Mouse (Mus musculus) liver, embryonic 14.5 days (tissue): ENCODE results near the gene Sf3b3. TPM values are rescaled to one million over a fixed set of nuclear protein-coding genes. Genes with fewer than 3 reads are reported as not detected.
"Not testable (repeated sequence)": the region's sequence is repeated elsewhere in the genome, so short reads cannot be mapped to it uniquely, and the experiment has no call there.

ENCODE experiments used
- ATAC-seq: fragments of 200-750 bp; cut with Nextera tagmentation; 2 replicates; pipeline ENCODE4 v1.8.0; 2017; ENCODE audit warnings: moderate number of reproducible peaks, mild to moderate bottlenecking, moderate library complexity; ENCODE audit not compliant: insufficient read depth
- DNase-seq, 3 experiments: peaks; one replicate each; pipeline ENCODE4 v3.0.0-alpha.2; 2012 to 2013; ENCODE audit warnings: low read depth in 3 of 3, low spot score in 3 of 3
- H3K27ac ChIP-seq: fragments of 300-500 bp; sonication (generic); 2 replicates; pipeline ENCODE4 v1.5.1; 2014; ENCODE audit warnings: moderate library complexity, mild to moderate bottlenecking, control low read depth, inconsistent platforms
- H3K27me3 ChIP-seq: fragments of 300-500 bp; sonication (generic); 2 replicates; pipeline ENCODE4 v1.6.1; 2014; ENCODE audit warnings: mild to moderate bottlenecking, low read length, moderate library complexity; ENCODE audit not compliant: control insufficient read depth, insufficient read depth
- H3K36me3 ChIP-seq: fragments of 300-500 bp; sonication (generic); replicated peaks from 2 replicates; pipeline ENCODE4 v1.6.1; 2014; ENCODE audit warnings: low read depth; ENCODE audit not compliant: control insufficient read depth, insufficient read depth
- H3K4me1 ChIP-seq, 2 experiments: fragments of 200-500 bp in 1 of 2; fragments of 300-500 bp in 1 of 2; sonication (generic) in 1 of 2; replicated peaks; 2 replicates each; pipeline ENCODE4 v1.6.1; 2012 to 2014; ENCODE audit warnings: antibody characterized with exemption in 1 of 2, inconsistent platforms in 1 of 2, low read length in 1 of 2; ENCODE audit not compliant: control insufficient read depth in 2 of 2, insufficient read depth in 2 of 2
- H3K4me2 ChIP-seq: fragments of 300-500 bp; sonication (generic); 2 replicates; pipeline ENCODE4 v1.6.1; 2014; ENCODE audit warnings: low read depth, mild to moderate bottlenecking, control low read depth, moderate library complexity
- H3K4me3 ChIP-seq, 2 experiments: fragments of 200-500 bp in 1 of 2; fragments of 300-500 bp in 1 of 2; sonication (generic) in 1 of 2; 2 replicates each; pipeline ENCODE4 v1.5.1; 2012 to 2014; ENCODE audit warnings: low read depth in 2 of 2, low read length in 2 of 2, mild to moderate bottlenecking in 2 of 2, control low read depth in 1 of 2, inconsistent platforms in 1 of 2, moderate library complexity in 1 of 2; ENCODE audit not compliant: insufficient read depth in 1 of 2
- H3K9ac ChIP-seq: fragments of 300-500 bp; sonication (generic); replicated peaks from 2 replicates; pipeline ENCODE4 v1.6.1; 2014; ENCODE audit warnings: mild to moderate bottlenecking, control low read depth, moderate library complexity
- H3K9me3 ChIP-seq: fragments of 300-500 bp; sonication (generic); 2 replicates; pipeline ENCODE4 v1.6.1; 2016; ENCODE audit warnings: low read length, mixed read lengths; ENCODE audit not compliant: control insufficient read depth
- CTCF ChIP-seq: IDR thresholded peaks from 2 replicates; pipeline ENCODE4 v1.5.1; 2016; ENCODE audit warnings: antibody characterized with exemption, low read depth, control low read depth
- EP300 ChIP-seq: IDR thresholded peaks from 2 replicates; pipeline ENCODE4 v1.6.1; 2016; ENCODE audit warnings: antibody characterized with exemption, low read depth
- WGBS: fragments of 180-500 bp; shearing (Covaris S2); extraction: QIAGEN DNeasy Blood & Tissue Kit; methylation state at CpG from one replicate; pipeline ENCODE4 v1.1.7; 2014; ENCODE audit not compliant: insufficient replicate concordance; 5-methylcytosine and 5-hydroxymethylcytosine counted together
- polyA plus RNA-seq, 2 experiments: library from polyadenylated mRNA; depleted of rRNA in 1 of 2; stranded (reverse) in 1 of 2; unstranded in 1 of 2; fragments of >200 nt; fragmentation: Nextera tagmentation in 1 of 2; extraction: Ambion mirVana in 1 of 2; gene quantifications; 2 replicates each; pipeline versions ENCODE4 v1.2.1 to v1.2.3; 2012 to 2014

Sf3b3 gene
- polyA plus RNA-seq, 2 experiments = 34.2 to 54.7 TPM

DNA sequence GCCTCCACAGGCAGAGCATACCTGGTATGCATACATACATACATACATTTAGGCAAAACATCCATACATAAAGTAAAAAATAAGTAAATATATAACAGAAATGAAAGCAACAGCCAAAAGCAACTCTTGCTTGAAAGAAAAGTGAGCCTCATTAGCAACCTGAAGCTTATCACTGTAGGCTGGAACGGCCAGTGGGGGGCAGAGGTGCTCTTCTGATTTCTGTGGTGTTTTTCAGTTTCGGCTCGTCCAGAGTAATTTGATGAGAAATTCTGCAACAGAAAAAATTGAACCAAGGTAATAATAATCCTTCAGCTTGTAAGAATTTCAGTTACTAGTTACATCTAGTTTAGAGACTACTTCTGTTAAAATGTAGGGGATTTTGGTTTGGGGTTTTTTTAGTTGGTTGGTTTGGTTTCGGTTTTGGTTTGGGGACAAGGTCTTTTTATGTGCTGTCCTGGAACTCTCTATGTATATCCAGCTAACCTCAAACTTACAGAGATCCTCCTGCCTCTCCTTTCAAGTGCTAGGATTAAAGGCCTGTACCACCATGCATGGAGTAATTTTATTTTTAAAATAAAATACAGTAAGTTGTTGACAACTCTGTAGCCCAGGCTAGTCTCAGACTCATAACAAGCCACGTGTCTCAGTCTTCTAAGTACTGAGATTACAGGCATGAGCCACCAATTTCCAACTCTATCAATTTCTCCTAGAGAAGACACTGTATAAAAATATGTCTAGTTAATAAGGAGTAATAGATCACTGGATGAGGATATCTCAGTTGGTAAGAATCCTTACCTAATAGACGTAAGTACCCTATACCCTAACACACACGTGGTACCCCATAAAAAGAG is 13.3 kb upstream of the Sf3b3 start:
- DNase-seq (peak in 1 of 3 experiments; percentile 12), ATAC-seq (no peak)
- no peaks in the 10 kb centered on the region for H3K4me1 ChIP-seq
- 72% methylated on average over 7 of the region's 7 CpGs for WGBS
- H3K9me3 ChIP-seq = no peaks in the 10 kb centered on the region
- H3K27ac ChIP-seq = no peak overlapping the region
- H3K36me3 ChIP-seq = peaks cover 57% of the 10 kb centered on the region
- H3K9ac ChIP-seq = no peak overlapping the region
- TF ChIP-seq EP300 = no peak
- peak; percentile 53 for TF ChIP-seq CTCF
- no peak overlapping the region for H3K4me2 ChIP-seq
- H3K27me3 ChIP-seq = no peaks in the 10 kb centered on the region
- H3K4me3 ChIP-seq = no peak overlapping the region

DNA sequence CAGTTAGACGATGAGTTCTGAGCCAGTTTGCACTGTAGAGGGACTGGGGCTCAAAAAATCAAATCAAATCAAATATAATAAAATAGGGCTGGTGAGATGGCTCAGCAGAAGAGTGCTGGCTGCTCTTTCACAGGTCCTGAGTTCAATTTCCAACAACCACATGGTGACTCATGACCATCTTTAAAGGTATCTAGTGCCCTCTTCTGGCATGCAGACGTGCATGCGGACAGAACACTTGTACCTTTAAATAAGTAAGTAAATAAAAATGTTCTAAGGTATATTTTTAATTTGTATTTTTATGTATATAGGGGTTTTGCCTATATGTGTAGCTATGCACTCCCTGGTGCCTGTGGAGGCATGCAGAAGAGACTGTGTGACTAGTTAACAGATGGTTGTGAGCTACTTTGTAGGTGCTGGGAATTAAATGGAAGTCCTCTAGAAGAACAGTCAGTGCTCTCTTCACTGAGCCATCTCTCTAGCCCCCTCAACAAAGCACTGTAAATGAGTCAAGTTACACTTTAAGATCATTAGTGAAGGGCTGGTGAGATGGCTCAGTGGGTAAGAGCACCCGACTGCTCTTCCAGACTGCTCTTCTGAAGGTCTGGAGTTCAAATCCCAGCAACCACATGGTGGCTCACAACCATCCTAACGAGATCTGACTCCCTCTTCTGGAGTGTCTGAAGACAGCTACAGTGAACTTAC is 10.3 kb upstream of the Sf3b3 start:
- H3K27me3 ChIP-seq = no peaks in the 10 kb centered on the region
- H3K27ac ChIP-seq = no peak overlapping the region
- ATAC-seq (no peak), DNase-seq (no peak)
- H3K4me1 ChIP-seq = no peaks in the 10 kb centered on the region
- H3K9ac ChIP-seq = no peak overlapping the region
- no peaks in the 10 kb centered on the region for H3K9me3 ChIP-seq
- WGBS = 79% methylated on average over 4 of the region's 5 CpGs
- H3K4me2 ChIP-seq = no peak overlapping the region
- H3K4me3 ChIP-seq = no peak overlapping the region
- TF ChIP-seq CTCF = peak; percentile 36; the same call in 1 of the 2 replicates
- TF ChIP-seq EP300 = no peak
- peaks cover 72% of the 10 kb centered on the region for H3K36me3 ChIP-seq

GRCm38 (mm10) chr8:110856073-110856472 is 9.5 kb upstream of the Sf3b3 start:
- not testable (repeated sequence) for H3K27me3 ChIP-seq, H3K9ac ChIP-seq, H3K4me2 ChIP-seq, H3K9me3 ChIP-seq, H3K4me3 ChIP-seq, H3K27ac ChIP-seq, H3K4me1 ChIP-seq, DNase-seq, ATAC-seq
- H3K36me3 ChIP-seq = peaks cover 78% of the 10 kb centered on the region
- WGBS = 82% methylated on average over 4 of the region's 4 CpGs

GRCm38 (mm10) chr8:110851186-110851585 is 4.6 kb upstream of the Sf3b3 start:
- no peak for ATAC-seq
- H3K9me3 ChIP-seq = no peaks in the 10 kb centered on the region
- WGBS = 81% methylated on average over 10 of the region's 10 CpGs
- H3K27ac ChIP-seq = no peak overlapping the region
- peaks cover 7 to 10% of the 10 kb centered on the region in 2 experiments for H3K4me1 ChIP-seq
- TF ChIP-seq CTCF = no peak
- no peak for TF ChIP-seq EP300
- H3K4me2 ChIP-seq = no peak overlapping the region
- H3K27me3 ChIP-seq = no peaks in the 10 kb centered on the region
- H3K36me3 ChIP-seq = peaks cover 56% of the 10 kb centered on the region
- no peak overlapping the region for H3K4me3 ChIP-seq
- H3K9ac ChIP-seq = no peak overlapping the region
- DNase-seq = no peak
